Mouse (Mus musculus) E14TG2a.4 (cell line): Measurements from ENCODE around the gene Cfb.

Experiments used
- CTCF ChIP-seq: conservative IDR thresholded peaks from 2 replicates; pipeline ENCODE4 v1.5.1; 2014; ENCODE audit warnings: low read length
- NANOG ChIP-seq: IDR thresholded peaks from 2 replicates; pipeline ENCODE4 v1.6.1; 2014; ENCODE audit warnings: borderline replicate concordance, low read length, mixed read lengths
- POU5F1 ChIP-seq: IDR thresholded peaks from 2 replicates; pipeline ENCODE4 v1.6.1; 2014; ENCODE audit warnings: low read length, borderline replicate concordance

DNA sequence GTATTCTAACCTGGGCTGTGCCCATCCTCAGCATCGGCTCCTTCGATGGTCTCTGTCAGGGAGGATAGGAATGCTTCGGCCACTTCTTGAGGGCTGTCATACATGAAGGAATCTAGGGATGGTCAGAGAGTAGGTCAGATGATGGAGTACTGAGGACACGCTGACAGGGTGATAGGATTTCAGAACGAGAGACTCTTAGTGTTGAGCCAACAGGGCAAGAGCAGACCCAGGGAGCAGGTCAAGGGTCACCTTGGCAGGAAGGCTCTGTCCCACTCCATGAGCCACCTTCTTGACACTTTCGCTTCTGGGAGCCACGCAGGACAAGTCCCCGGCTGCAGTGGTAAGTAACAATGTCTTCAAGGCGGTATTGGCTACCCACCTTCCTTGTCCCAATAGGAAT, 1.8 kb downstream of the Cfb start:
- TF ChIP-seq CTCF, result no peak
- no peak for TF ChIP-seq NANOG
- no peak for TF ChIP-seq POU5F1
